Mouse (Mus musculus) gastrocnemius, adult 18-20 months (tissue): Measurements from ENCODE around the gene Arhgap40. TPM values are rescaled to one million over a fixed set of nuclear protein-coding genes. Genes with fewer than 3 reads are reported as not detected.

Experiments
- DNase-seq: peaks from one replicate; pipeline ENCODE4 v3.0.0; 2021; ENCODE audit warnings: low spot score
- long read RNA-seq, 2 experiments: library from polyadenylated mRNA; stranded (forward); transcript quantifications; one replicate each; pipeline ENCODE4 v2.0.0; 2021
- total RNA-seq, 2 experiments: library from RNA; stranded (reverse); gene quantifications; 2 replicates each; pipeline ENCODE4 v1.2.3; 2021

Arhgap40 gene
- total RNA-seq, result not detected
- long read RNA-seq, experiment 1, result 0 reads
- long read RNA-seq, experiment 2, result 0 reads

DNA sequence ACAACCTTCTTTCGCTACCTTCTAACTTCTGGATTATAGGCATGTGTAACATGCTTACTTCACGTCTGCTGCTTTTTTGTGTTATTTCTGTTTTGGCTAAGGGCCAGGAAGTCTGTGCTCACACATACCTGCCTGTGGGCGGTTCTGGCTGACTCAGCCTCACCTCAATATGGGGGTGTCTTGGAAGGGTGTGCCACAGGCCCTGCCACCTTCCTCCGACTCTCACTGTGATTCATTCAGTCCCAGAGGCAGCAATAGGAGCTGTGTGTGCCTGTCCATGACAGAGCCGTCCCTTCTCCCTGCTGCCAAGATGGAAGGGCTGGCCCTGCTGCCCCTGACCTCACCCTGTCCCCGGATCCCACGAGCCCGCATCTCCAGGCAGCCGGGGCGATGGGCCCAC lies at the start of gene Arhgap40:
Gene Arhgap40, plus strand, starts transcription at position 269 of the 400 bp plus-strand sequence.
- DNase-seq, result no peak

DNA sequence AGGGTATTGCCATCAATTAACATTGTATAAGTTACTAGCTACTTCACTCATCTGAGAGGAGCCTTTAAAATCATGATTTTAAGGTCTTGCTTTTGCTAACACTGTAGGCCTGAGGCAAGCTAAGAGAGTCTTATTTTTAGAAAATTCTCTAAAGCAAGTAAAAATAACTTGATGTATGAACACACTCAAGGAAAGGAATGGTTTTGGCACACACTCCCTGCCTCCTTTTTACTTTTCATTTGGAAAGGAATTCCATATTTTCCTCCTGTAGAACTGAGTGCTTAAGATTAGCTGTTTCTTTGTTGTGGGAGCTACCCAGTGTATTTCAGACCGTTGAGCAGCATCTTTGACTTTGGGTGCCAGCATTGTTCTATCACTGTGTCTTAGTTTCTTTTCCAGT lies 38.4 kb upstream of the Arhgap40 start:
- DNase-seq, result no peak

DNA sequence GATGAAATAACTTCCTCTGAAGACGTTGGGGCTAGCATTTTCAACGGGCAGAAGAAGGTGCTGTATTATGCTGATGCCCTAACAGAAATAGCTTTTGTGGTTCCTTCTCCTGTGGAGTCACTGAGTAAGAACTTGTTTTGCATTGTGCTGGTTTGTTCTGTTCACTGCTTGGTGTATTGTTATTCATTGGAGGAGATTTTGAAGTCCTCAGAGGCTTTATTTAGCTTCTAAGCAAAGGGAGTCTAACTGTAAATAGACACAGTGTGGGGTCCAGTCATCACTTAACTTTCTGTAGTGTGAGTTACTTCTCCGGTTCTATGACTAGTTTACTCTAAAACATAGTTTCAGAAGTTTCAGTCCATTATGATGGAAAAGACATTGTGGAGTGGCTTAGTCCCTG lies 35.0 kb upstream of the Arhgap40 start:
- DNase-seq, result no peak

DNA sequence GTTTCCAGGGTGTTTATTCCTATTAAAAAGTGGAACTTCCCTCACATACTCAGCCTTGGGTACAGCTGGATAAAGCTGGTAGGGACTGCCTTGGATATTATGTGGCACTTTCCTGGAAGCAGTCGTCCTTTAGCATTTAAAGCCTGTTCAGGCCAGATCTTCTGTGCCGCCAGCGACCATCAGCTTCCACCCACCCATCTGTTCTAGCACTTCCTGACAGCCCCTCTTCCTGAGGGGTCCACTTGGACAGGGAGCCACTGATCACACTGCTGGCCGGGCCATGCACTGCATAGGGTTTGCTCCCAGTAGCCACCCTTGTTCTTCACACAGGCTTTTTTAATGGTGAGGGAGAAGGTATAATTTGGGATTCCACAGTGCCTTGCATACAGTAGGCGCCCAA lies 14.1 kb upstream of the Arhgap40 start:
- DNase-seq, result no peak

DNA sequence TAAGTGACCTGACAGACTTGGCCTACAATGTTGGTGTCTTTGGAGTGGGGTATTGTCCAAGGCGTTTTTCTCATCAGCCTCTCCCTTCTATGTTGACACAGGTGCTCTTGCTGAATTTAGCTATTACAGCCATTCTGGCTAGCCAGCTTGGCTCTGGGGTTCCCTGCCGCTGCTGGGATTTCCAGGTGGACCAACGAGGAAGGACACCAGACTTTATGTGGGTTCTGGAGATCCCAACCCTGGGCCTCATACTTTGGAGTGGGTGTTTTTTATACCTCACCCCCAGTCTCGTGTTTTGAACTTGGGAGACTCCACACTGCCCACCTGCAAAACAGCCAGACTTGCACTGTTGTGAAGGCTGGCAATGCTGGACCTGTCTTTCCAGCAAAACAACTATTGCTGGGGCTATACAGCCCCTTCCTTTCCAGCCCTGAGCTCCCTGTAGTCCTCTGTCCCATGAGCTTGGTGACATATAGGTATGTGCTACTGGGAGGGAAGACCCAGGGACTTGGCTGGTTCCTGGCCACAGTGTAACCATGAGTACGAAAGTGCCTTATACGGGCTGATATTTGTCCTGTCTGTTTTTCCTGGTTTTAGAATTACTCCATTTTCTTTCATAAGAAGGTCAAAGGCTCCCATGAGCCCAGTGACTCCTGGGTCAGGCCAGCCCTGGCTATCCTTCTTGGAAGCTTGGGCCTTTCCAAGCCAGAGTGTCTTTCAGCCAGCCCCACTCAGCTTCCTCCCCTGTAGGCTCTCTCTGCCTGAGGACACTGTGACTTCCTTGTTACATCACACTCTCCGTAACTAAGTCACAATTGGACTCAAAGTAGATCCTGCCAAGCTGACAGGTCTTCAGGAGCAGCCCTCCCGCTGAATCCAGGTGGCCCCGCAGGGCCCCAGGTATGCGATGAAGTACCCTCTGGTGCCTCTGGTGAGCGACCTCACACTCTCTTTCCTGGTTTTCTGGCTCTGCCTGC lies 10.5 kb upstream of the Arhgap40 start, which contains the start of gene Adig:
Gene Adig, plus strand, starts transcription at position 777 of the 977 bp plus-strand sequence.
- DNase-seq, result peak; percentile 15

DNA sequence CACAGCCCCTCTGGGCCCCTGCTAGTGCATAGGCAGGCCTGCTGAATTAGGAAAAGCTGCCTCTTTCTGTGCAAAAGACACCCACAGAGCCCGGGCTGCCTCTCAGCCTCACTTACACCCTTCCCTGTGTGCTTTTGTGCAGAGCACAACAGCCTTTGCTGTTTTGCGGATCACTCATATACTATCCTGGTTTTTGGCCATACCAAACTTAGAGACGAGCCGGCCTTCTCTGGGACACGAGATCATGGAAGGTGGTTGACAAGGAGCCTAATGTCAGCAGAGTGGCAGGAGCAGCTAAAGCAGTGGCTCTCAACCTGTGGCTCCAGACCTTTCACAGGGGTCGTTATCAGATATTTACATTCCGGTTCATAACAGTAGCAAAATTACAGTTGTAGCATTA lies 9.4 kb upstream of the Arhgap40 start:
- DNase-seq, result no peak

DNA sequence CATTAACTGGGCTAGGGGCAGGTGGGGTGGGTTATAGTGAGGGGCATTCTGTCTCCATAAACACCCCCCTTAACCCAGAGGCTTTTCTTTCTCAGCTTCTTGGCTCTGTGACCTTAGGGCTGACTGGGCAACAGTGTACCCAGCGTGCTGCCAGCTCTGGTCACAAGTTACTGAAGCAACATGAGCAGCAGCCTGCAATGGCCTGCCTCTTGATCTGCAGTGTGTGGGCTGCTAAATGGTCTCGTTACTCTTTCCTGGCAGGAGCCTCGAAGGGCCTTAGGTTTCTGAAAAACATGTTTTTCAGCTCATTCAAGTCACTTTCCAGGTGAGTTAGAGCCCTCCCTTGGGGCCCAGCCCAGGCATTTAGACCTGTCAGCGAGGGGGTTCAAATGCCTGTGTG lies 8.9 kb upstream of the Arhgap40 start:
- peak; percentile 65 for DNase-seq

DNA sequence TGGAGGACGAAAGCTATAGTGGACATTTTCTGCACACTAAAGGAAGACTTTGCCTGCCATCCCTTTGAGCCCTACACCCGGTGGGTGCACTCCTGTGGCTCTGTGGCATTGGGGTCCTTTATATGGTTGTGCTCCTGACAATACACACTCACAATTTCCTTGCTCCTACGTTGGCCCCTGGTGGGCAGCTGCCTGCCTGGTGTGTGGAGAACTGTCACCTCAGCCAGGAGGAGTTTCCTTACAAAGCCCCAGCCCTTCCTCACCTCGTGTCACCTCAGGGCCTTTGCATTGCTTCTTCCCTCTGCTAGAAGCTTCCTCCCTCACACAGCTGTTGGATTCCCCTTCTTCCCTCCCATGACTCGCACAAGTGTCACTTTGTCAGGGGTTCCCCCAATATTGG lies 6.1 kb upstream of the Arhgap40 start:
- no peak for DNase-seq

DNA sequence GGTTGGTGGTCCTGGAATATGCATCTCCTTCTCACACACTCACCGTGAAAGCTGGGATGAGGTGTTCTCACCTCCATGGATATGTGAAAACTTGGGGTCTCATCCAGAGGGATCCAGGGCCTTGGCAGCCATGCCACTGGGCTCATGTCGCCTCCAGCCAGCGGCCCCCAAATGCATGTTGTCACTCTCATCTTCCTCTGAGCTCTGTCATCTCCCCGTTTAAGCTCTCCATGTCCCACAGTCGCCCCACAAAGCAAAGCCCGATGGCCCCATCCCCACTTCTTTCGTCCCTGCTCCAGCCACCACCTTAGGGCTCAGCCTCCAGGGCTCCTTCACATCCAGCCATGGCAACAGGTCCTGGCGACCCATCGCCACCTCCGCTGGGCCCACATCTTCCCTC lies 5.5 kb upstream of the Arhgap40 start:
- DNase-seq, result no peak

DNA sequence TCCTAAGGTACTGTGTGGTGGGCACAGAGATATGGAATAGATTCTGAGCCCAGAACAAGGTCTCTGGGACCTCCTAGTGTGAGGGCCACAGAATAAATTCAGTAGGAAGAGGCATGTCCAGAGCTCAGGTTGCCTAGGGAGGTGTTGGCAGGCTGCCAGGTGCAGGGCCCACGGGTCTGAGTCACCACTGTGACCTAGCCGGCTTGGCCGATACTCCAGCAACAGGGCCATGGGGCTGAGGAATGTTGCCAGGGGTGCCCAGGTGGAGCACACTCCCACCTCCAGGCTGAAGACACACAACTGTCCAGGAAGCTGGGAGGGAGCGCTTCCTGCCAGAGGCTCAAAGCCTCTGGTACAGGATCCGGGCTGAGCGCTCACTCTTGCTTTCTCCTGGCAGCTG lies 1.9 kb upstream of the Arhgap40 start:
- DNase-seq, result peak; percentile 22

DNA sequence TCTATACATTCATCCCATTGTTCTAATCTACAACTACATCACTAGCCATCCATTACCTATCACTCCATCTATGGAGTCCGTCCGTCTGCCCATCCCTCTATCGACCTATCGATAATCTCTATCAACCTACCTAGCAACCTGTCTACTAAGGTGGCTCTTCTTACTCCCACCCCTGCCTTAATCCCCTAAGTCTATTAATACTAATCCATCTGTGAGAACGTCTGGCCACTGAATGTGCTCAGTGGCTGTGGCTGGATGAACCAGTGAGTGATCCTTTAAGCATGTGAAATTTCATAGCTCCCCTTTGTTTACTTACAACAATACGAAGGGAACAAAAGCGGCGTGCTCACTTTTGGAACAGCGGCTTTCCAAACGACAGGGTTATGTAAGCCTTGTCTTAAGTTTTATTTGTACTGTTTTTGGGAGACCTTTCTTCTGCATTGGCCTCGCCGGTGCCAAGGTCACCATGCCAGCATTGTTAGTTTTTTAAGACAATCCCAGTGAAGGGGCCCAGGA lies 1.3 kb downstream of the Arhgap40 start:
- no peak for DNase-seq

DNA sequence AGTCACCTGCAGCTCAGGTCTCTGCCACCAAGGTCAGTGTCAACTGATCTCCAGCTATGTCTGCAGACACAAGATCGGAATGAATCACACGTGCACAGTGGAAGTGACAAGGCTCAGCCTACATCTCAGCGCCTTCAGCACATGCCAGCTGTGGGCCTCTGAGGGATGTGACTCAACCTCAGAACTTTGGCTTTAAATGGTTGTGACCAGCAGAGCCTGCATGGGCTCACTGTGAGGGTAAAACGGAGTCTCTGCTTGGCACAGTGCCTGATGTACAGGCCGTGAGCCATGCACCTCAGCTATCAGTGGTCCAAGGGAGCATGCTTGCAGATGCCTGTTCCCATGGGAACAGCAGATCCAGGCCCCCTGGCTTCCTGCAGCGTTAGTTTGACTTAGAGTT lies 6.0 kb downstream of the Arhgap40 start:
- no peak for DNase-seq

DNA sequence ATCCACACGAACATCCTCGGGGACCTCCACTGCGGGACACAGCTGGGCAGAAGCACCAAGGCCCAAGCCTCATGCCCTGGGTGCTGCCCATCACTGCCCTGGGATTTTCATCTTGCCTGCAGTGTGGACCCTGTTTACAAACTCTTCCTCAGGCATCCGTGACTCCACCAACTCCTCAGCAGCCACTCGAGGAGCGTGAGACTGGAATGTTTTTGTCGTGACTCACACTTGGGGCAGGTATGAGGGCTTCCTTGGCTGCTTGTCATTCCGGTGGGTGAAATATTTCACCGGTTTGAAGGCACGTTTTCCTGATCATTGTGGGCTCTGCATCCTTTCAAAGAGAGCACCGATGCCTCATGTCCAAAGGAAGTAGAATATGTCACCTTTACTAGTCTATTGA lies 6.5 kb downstream of the Arhgap40 start:
- no peak for DNase-seq

DNA sequence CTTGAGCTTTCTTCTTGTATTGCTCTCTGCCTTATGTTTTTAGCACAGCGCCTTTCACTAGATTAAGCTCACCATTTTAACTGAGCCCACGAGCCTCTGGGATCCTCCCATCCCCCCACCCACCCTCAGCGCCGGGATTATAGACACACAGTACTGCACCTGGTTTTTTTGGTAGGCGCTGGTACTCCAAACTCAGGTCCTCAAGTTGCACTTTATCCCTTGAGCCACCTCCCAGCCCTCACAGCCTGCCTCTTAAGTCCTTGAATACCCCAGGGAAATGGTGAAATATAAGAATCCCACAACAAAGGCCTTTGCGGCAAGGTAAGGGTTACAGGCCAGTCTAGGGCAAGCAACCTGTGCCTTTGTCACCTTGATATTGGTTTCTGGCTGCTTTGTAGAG lies 7.2 kb downstream of the Arhgap40 start:
- no peak for DNase-seq

DNA sequence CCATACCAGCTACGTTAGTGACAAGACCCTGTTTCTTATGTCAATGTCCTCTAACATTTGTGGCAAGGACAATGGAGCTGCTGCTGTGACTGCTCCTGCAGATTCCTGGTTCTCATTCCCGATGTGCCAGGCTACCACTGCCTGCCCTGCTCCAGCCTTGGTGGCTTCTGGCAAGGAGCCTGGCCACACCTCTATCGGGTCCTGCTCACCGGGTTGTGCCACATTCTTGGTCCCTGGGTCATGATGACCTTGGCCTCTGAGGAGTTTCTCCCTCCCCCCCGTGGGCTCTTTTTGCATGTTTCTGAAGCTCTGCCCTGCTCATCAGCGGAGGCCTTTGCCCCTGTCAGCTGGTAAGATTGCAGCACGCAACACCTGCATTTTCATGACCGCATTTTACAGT lies 10.5 kb downstream of the Arhgap40 start:
- DNase-seq, result no peak

DNA sequence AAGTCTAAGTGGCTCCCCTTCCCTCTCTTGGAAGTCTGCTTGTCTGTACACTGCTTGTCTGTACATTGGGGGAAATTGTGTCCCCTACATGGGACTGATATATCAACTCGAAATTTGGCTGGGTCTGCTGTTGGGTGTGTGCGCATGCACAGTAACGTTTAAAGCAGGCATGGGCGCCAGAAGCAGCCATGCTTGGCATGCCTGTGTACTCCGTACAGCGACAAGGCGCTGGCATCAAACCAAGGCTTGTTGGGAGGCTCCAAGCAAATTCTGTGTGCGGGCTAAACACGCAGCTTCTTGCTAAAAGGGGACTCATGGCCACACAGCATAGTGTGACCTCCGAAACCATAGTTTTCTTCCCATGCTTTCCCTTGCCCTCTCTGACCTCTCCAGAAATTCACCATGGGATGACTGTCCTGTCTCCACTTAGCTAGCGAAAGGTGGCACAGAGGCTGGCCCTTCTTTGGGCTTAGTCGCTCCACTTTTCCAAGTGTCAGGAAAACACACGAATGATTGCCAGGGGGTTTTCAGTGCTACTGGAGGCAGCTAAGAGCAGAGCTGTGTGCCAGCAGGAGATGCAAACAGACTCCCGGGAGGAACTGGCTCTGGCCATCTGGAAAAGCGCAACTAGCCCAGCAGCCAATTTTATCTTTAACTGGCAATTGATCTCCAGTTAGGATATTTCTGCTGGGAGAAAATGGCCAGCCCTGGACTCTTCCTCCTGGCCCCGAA lies 11.7 kb downstream of the Arhgap40 start:
- DNase-seq, result no peak

DNA sequence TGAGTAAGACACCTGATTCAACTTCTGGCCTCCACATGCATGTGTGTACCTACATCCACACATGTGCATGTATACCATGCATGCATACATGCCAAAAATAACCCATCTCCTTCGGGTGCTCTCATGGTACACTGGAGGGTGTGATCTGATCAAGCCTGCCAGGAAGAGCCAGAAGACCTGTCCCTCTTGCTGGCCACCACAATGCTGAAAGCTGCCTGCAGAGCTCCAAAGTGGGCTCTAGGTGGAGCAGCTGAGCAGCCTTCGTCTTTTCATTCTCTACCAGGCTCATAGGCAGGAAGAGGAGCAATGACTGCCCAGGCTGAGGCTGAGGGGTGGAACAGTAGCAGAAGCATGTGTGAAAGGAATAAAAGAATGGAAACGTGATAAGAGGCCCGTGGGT lies 21.5 kb downstream of the Arhgap40 start:
- peak; percentile 46 for DNase-seq

DNA sequence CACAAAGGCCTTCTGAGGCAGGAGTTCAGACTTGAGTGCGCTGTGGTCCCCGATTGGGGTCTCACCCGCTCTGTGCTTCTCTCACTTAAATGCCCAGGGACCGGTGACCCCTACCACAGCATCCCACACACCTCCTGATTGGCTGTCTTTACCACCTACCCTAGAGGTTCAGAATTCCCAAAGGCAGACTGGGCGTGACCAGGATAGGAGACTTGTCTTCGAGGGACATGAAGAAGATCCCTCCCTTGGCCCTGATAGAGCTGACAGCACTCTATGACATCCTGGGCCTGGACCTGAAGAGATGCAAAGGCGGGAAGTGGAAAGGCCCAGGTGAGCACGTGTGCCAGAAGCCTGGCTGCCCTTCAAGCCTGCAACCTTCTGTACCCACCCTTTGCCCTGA lies 22.0 kb downstream of the Arhgap40 start:
- no peak for DNase-seq

DNA sequence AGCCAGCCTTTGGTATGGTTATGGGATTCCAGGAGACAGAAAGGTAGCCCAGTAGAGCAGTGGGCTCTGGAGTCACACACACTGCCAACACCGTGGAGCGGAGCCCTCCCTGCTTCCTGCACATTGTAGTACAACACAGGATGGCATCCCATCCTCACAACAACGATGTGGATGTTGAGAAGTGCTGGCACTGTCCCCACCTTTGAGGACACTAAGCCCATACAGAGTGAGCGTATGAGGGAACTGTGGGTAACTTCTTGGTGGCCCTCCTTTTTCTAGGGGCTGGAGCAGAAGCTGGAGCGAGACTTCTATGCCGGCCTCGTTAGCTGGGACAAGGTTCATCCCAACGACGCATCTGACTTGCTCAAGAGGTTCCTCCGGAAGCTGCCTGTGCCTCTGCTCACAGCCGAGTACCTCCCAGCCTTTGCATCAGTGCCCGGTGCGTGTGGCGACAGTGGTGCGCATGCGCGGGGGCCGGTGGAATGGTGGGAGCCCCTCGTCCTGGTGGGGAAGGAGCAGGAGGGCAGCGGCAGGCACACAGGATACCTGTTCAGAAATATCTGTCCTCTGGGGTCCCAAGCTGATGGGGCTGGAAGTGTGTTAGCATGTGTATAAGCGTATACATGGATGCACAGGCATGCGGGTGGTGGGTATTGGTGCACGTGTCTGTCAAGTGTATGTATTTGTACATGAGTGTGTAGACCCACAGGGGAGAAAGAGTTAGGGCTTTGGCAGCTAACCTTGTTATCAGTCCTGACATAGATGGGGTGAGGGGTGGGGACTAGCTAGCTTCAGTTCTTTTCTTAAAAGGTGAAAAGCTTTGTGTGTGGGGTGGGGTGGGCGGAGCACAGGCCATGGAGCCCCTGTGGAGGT lies 27.1 kb downstream of the Arhgap40 start:
- no peak for DNase-seq

DNA sequence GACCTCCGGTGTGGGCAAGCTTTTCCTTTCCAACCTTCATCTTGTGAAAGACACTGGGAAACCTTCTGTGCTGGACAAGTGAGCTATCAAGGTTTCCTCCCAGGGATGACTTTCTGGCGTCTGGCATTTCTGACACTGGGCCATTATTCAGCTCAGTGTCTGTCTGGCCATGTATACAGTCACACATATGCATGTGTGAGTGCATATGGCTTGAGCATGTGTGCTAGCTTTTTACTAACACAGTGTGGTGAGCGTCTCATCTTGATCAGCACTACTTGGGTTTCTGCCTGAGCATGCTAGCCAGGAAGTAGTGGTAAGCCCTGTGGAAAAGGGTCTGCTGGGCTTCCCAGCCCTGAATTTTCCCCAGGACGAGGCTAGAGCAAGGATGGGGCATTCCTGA lies 28.7 kb downstream of the Arhgap40 start:
- no peak for DNase-seq

DNA sequence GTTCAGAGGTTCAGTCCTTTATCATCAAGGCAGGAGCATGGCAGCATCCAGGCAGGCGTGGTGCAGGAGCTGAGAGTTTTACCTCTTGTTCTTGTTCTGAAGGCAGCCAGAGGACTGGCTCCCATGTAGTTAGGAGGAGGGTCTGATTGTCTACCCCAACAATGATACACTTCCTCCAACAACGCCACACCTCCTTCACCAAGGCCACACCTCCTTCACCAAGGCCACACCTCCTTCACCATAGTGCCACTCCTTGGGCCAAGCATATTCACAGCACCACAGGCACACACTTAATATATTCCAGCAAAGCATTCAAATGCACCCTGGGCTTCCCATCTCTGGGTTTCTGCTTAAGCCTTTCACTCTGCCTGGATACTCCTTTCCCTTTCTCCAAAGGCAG lies 32.7 kb downstream of the Arhgap40 start:
- no peak for DNase-seq
